Mouse (Mus musculus): ENCODE measurements at regions not wholly inside any gene's neighbourhood (a gene's known extent, or its start where the extent isn't known, plus 50 kb on each side); places are given as distances from the start of the nearest gene placed in this dataset.

DNA sequence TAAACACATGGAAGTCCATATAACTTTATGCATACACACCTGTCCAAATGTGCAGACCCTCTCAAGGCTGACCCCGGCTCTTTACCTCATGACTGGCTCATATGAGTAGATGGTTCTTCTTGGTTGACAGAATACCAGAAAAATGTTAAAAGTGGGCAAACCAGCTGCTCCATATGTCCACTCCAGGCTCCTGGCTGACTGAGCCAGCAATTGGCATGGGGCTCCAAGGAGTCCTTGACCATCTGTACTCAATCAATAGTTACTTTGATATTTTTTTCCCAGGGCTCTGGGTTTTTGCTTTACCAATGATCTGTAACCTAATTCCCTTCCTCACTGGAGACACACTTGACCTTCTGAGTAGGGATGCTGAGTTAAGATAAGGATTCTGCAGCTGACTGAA is 345.5 kb downstream of the Ccser2 start:
- DNase-seq (ENCODE audit: low spot score in 2 of 2): no peak

DNA sequence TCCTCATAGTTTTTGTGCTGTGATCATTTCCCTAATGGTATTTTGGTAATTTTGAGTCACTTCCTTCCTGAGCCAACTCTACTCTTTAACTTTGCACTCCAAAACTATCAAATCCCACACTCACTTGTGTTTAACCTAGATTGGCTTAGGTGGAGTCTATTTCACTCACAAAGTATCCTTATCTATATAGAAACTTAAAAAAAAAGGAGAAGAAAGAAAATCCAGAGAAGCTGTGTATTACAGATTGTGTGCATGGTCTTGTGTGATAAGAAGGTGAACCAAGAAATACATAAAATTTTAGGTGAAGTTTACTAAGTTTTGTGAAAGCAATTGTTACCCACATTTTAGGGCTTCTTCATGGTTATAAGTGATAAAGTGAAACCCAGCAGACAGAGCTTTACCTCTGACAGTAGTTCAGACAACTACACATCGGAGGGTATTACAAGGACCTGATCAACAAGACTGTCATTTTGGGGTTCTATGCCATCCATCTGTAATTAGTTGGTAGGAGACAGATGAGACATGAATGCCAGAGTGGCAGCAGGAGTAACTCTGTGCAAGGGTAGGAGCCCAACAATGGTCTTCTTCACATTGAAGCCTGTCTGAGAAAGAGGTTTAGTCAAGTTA is 350.0 kb downstream of the Ccser2 start:
- no peak for DNase-seq (ENCODE audit: low spot score in 2 of 2)

DNA sequence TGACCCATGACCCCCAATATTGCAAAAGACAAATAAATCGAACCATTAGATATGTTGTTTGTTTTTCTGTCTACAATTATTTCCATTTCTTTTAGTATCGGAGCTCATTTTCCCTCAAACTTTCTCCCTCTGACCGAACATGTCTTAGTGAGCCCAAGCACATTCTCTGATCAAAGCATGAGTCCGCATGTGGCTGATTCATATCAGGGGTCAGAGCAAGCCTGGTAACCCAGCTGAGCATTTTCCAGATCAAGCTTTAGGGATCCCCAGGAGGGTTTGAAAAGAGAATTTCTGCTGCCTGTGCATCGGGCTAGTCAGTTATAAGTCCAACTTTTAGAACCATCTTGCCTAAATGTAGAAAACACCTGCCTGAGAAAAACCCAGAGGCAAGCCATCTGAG is 350.6 kb downstream of the Ccser2 start:
- DNase-seq (ENCODE audit: low spot score in 2 of 2): no peak

DNA sequence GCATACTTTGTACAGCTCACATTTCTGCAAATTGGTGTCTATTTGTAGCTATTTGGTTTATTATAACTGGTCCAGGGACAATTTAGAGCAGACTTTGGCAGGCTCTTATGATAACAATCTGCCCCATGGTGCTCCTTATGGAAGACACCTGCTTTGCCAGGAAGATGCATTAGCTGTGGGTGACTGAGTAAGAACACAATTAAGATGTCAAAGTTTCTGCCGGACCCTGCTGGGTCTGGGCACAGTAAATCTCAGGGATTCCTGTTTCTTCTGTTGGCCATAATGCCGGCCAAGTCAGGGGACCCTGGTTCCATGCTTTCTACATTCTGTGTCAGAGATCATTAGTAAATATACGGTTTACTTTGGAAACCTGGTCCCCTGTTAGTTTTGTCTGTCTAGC is 353.7 kb downstream of the Ccser2 start:
- no peak for DNase-seq (ENCODE audit: low spot score in 2 of 2)

DNA sequence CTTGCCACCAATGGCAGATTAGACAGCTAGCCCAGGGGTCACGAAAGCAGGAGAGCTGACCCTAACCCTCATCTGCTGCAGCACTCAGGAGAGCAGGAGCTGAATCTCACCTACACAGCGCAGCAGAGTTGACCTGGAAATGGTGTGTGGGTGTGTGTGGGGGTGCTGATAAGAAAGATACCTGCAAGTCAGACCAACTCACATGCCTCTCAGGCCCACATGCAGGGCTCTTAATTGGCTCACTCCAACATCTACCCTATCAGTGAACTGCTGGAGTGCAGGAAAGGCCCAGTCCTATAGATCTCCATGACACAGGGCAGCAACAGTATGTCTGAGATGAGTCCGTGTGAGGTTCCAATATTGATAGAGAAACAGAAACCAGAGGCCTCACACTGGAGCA is 355.7 kb downstream of the Ccser2 start:
- no peak for DNase-seq (ENCODE audit: low spot score in 2 of 2)

DNA sequence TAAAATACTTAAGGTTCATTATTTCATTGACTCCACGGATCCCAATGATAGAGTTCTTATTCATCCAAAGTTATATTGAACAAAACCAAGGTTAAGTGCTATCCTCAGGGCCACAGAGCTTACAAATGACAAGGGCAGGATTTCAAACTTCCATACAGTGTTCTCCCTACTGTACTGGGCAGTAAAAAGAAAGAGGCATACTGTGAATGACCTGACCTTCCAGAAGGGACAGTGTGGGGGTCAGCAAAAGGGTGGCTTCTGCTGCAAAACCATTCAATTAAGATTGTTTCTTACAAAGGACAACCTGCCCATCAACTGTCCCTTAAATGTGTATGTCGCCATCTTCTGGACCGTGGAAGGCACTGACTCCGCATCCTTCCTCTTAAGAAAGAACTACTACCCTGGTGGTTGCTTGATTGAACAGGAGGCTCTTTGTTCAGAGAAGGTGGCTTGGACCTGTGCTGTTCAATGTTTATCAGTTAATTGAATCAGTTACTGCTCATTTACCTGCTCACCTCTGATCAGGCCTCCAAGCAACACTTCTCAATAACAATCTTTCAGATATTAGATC is 384.4 kb downstream of the Ccser2 start:
- peak in 1 of 2 experiments; percentile 8 for DNase-seq (ENCODE audit: low spot score in 2 of 2)

DNA sequence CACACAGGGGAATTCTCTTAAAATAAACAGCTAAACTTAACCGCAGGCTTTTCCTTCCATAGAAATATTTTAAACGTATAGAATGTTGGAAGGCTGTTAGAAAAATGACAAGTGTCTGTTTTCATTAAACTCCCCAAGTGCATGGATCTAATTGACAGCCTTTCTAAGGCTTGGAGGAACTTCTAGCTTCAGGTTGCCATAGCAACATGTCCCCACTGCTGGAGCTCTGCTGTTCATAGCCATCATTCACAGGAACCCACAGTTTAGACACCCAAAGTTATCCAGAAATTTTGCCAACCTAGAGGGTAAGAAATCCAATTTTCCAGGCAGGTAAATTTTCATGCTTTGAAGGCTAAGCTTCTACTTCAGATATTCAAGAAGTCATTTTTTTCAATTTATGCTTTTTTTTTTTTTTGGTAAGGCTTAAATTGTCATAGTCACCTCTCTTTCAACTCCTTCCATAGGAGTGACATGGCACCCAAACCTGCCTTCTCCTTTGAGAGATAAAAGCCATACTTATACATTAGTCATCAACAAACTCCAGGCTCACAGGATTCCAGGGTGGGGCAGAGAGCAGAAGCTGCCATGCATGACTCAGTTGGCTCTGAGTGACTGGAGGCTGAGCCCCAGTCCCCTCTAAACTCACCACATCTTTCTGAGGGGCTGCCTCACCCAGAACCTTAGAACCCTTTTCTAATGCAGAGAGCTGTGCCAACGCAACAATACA is 385.1 kb downstream of the Ccser2 start:
- no peak for DNase-seq (ENCODE audit: low spot score in 2 of 2)

DNA sequence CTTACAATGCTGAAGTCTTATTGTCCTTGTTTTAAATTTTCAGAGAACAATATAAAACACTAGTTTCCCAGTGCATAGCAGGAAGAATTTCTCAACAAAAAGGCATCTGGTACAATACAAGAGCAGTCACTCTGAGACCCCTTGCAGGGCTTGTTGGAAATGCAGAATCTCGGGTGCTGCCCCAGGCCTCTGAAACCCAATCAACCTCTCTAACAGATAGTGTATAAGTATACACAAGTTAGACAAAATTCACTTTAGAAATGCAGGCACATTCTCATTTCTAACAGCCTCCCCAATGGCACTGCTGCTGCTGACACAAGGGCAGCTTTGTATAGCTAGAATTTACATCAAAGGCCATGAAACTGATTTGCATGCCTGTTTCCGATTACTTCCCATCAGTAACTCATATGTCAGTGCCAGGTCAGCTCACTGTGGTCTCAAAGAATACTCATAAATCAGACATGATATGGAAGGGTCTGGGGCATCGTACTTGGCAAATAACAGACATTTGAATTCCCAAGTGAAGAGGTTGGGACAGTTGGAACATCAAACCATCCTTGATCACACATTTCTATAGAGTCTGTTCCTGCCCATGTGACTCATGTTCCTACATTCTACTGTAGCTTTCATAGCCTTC is 405.2 kb downstream of the Ccser2 start:
- DNase-seq (ENCODE audit: low spot score in 2 of 2): no peak

DNA sequence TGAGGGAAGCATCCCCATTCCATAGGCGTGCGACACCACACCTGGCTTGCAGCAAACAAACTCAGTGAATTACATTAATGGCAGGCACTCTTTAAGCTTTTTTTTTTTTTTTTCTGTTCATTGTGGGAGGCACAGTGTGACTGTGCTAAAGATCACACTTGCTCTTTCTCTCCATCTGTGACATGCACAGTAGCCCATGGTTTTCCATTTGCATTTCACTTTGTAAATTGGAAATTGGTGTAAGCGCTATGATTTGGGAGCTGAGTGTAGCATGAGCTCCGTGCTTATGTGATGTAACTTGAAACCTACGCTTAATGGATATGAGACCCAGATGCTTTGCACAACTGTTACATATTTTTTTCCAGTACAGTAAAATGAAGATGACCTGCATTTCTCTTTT is 431.2 kb downstream of the Ccser2 start:
- no peak for DNase-seq (ENCODE audit: low spot score in 2 of 2)

DNA sequence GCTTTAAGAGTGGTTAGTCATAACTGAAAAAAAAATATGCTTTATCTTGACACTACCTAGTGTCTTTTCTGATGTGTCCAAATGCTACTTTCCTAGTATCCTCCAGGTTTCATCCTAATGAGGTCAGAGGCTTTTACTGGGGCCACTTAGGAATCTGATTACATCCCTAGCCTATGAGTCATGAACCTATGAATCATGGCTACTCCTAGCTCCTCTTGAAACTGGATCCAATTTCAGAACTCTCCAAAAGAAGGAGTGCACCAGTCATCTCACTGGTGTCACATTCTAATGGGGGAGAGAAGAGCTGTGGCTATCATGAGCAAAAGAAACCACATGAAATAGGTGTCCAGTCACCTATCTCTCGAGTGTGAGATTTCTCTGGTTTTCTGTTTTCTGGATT is 432.6 kb downstream of the 4930474N05Rik start:
- no peak for DNase-seq (ENCODE audit: low spot score in 2 of 2)

DNA sequence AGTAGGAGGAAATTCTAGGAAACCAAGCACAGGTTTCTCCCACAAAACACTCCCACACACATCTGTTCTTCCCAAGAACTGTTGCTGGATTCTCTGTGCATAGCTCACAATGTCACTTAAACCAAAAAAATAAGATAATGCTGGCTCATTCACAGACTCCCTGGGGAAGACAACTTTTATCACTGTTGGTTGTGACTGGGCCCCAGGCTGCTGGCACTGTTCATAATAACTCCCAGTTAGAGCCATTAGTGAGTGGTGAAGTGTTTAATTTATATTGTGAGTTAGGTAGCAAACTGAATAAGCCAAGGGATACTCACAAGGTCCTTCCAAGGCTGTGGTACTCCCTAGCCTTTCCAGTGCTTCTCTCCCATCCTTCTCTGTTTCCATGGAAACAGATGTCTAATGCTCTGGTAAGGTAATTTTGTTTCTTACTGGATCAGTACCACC is 430.9 kb downstream of the 4930474N05Rik start:
- peak; percentile 6 to 15 for DNase-seq (ENCODE audit: low spot score in 2 of 2)

DNA sequence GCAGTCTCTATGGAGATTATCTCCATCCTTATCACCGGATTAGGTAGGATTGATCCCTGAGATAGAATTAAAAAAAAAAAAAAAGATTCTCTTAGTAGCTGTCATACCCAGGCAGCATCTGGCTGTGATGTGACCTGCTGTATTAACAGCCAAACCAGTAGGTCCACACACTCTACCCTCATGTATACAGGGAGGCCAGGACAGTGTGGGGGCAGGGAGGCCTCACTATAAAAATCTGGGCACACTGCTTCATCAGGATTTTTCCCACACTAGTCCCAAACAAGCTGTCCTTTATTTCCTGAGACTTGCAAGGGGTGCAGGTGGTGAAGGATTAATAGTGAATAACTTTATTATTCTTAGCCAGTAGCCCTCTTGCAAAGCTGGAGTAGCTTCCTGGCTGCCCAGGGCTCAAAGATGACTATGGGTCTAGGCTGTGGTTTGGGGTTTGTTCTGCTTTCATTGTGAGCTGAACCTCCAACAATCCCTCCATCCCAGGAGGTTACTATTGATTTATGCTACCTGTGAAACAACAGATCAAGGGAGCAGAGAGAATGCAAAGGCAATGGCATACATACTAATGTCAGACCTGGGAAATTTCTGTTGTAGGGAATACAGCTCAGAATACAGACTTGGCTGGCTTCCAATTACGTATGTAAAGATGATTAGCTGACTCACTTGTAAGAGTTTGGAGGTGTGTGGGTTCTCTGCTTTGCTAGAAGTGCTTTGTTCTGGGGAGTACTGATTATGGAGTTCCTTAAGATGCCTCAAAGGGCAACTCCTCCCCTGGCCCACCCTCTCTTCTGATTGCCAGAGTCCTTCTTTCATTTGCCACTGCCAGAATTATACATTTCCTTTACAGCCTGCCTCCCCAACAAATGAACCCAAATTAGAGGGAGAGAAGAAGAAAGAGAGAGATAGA is 407.6 kb downstream of the 4930474N05Rik start:
- DNase-seq (ENCODE audit: low spot score in 2 of 2): peak; percentile 6 to 8

DNA sequence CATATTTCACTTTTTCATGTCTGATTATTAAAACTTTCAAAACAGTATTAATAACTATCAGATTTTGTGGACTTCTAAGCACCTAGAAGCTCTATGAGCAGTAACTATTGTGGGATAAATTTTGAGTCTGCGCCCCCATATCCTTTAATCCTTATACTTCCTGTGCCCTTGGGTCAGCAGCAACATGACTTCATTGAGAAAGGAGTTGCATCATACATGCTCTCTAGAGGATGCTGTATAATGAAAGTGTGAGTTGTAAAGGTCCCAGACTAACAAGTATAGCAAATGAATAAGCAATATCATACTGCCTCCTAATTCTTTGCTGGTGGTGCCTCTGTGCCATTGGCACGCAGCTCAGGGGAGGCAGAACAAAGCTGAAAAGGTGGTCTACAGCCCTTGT is 404.6 kb downstream of the 4930474N05Rik start:
- no peak for DNase-seq (ENCODE audit: low spot score in 2 of 2)

DNA sequence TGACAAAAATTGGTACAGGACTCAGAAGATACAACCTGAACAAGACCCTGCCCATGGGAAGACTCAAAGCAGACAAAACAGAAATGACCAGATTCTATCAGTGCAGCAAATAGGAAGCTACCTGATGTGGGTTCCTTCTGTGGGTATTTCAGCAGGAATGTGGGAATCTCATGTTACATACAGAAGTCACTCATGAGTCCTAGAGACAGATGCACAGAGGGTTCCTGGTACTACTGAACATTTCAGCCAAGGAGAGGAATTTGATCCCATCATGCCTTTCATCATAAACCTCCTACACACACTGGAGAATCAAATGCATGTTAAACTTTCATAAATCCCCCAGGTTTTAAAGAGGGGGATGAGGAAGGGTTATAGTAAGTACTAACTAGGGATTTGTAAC is 390.8 kb downstream of the 4930474N05Rik start:
- DNase-seq (ENCODE audit: low spot score in 2 of 2): no peak

DNA sequence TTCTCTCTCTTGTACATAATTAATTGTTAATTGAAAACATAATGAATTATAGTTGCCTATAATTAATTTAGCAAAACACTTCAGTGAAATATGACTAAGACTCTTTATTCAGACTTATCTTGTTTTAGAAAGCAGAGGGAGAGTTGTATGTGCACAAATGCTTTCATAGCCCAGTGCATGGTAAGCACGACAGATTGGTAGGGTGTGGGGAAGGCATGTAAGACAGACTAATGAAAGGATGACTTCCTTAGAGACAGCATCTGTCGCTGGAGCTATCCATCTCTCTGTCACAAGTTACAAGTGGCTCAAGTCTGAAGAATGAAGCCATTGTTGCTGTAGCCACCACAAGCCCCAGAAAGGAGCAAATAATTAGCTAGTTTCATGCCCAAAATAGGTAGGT is 376.9 kb downstream of the 4930474N05Rik start:
- DNase-seq (ENCODE audit: low spot score in 2 of 2): no peak

DNA sequence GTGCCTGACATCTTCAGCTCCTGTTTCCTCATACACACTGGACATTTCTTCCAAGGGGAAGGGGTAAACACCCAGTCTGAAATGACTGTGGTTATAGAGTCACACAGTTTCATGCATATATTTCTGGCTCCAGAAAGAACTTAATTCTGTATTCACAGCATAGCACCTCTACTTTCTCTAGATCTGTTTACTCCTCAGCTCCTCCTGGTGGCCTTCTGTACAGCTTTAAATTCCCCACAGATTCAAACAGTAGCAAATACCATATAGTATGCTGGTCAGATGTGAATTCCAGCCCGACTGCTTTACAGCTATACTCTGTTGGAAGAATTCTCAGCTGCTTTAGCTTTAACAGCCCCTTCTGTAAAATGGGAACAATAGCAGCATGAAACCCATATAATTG is 375.6 kb downstream of the 4930474N05Rik start:
- no peak for DNase-seq (ENCODE audit: low spot score in 2 of 2)

DNA sequence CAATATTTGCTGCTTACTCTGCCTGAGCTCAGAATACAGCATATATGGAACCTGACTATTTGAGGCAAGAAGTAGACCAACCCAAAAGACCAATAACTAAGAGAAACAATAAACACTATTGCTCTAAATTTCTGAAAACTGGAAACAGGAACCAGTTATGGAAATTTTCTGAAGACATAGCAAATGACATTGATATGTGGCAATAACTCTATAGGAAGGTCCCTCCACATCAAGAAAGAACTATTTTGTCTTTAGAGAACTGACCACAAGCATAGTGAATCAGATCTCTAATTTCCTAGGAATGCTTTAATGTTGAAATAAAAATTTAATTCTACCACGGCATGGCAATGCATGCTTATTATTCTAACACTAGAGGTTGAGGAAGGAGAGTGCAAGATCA is 358.3 kb downstream of the 4930474N05Rik start:
- DNase-seq (ENCODE audit: low spot score in 2 of 2): no peak

DNA sequence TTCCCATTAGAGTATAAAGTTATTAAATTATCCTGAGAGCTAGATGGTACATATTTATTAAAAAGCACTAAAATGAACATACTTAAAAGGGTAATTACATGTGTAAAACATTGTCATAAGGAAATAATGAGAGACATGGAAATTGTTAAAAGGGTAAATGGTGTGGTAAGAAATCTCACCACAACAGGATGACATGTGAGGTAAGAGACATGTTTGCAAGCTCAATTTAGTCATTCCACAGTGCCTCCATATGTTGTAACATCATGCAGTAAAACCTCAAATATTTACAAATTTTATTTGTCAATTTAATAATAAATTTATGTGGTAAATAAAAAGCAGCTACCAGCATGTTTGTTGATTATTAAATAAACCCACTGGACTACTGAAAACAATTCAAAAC is 355.4 kb downstream of the 4930474N05Rik start:
- DNase-seq (ENCODE audit: low spot score in 2 of 2): no peak

DNA sequence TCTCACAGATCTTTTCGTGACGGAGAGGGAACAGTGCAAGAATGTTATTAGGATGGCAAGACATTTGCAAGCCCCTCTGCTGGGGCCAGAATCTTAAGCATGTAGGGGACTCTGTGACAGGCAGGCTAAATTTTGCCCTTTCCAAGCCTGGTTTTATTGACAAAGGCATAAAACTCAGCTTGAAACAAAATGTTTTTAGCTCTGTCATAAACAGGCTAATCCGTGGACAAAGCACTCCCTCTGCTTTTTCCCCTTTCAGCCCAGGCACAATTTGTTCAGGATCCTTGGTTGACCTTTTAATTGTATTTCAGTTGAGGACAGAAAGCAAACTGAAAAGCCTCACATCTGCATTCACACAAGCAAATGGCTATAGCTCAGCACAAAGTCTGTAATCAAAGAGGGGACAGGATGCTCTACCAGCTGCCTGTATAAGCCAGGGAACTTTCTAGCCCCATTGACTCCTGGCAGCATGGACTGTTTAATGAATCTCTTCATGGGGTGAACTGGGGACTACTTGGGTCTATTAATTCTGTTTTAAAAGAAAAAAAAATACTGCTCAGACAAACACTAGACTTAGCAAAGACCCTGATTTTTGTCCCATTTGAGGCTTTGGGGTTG is 320.0 kb downstream of the 4930474N05Rik start:
- DNase-seq (ENCODE audit: low spot score in 2 of 2): no peak

DNA sequence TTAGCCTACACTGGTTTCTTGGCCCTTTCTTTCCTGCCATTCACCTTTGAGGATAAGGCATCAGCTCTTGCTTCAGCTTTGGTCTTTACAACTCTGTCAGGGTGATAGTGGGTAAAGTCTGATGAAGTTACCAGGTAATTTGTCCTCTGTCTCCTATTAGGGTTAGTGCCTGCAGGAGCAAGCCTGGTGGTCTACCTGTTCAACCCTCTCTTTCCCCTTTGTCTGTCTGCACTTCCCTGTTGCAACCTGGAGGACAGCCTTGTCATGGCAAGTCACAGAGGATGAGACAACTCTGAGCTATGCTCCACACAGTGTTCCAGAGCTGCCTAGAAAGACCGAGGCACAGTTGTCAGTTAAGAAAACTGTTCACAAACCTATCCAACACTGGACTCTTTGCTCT is 319.5 kb downstream of the 4930474N05Rik start:
- DNase-seq (ENCODE audit: low spot score in 2 of 2): no peak

Data from frontal cortex, postnatal 14 days (tissue).